30 mouse cellular contexts compared by ENCODE assay signal in the genomic region with DNA sequence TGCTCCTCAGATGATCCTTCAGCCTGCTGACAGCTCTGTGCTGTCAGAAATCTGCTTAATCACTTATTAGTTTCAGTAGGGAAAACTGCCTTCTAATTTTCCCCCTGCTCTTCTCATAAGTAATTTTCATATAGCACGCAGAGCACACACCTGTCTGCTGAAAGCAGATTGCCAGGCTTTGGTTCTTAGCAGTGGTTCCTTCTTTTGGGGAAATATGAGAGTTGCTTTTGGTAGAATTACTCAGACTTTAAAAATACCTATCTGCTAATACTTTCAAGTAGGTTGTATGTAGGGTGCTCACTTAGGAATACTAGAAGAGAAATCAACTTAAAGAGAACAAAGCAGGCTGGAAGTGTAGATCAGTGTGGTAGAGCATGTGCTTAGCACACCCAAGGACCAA.
"Had no signal": no experiment of that assay in that cellular context is flagged by ENCODE, and none has a peak within 500 bp of the region (broad histone marks: within the 10 kb centered on the region; RNA-seq: fewer than 3 reads in every experiment).

No protein-coding gene starts in this region.

- H3K27ac ChIP-seq: limb, embryonic 10.5 days; limb, embryonic 12.5 days; limb, embryonic 13.5 days; limb, embryonic 15.5 days; liver, embryonic 14.5 days; liver, embryonic 15.5 days; lung, embryonic 15.5 days; macrophage; midbrain, embryonic 10.5 days; midbrain, embryonic 12.5 days; midbrain, embryonic 13.5 days; neural tube, embryonic 12.5 days had no signal

- H3K9me3 ChIP-seq: limb, embryonic 10.5 days; limb, embryonic 12.5 days; limb, embryonic 13.5 days; limb, embryonic 15.5 days; liver, embryonic 12.5 days; liver, embryonic 13.5 days; liver, embryonic 15.5 days; lung, embryonic 15.5 days; megakaryocyte, embryonic 14.5 days; midbrain, embryonic 10.5 days; midbrain, embryonic 12.5 days; midbrain, embryonic 13.5 days; neural tube, embryonic 12.5 days had no signal

- H3K9ac ChIP-seq: limb, embryonic 12.5 days; limb, embryonic 13.5 days; limb, embryonic 15.5 days; liver, embryonic 12.5 days; liver, embryonic 13.5 days; liver, embryonic 14.5 days; liver, embryonic 15.5 days; liver, postnatal 0 days; lung, embryonic 14.5 days; lung, embryonic 15.5 days; midbrain, embryonic 12.5 days; midbrain, embryonic 13.5 days; neural tube, embryonic 12.5 days had no signal

- H3K4me2 ChIP-seq: limb, embryonic 12.5 days; limb, embryonic 13.5 days; limb, embryonic 15.5 days; liver, embryonic 11.5 days; liver, embryonic 12.5 days; liver, embryonic 13.5 days; liver, embryonic 15.5 days; lung, embryonic 14.5 days; lung, embryonic 15.5 days; midbrain, embryonic 12.5 days; midbrain, embryonic 13.5 days; neural tube, embryonic 12.5 days had no signal

- ATAC-seq: liver, embryonic 12.5 days; liver, postnatal 0 days; lung, postnatal 0 days; midbrain, embryonic 13.5 days; midbrain, embryonic 16.5 days had no signal

- H3K27me3 ChIP-seq: limb, embryonic 12.5 days; limb, embryonic 13.5 days; limb, embryonic 15.5 days; liver, embryonic 12.5 days; liver, embryonic 13.5 days; liver, embryonic 15.5 days; lung, embryonic 15.5 days; megakaryocyte, embryonic 14.5 days; midbrain, embryonic 12.5 days; midbrain, embryonic 13.5 days; neural tube, embryonic 12.5 days had no signal

- H3K36me3 ChIP-seq: liver, embryonic 15.5 days; midbrain, embryonic 12.5 days; midbrain, embryonic 13.5 days; neural tube, embryonic 12.5 days had no signal

- H3K4me1 ChIP-seq: limb, embryonic 12.5 days; limb, embryonic 13.5 days; limb, embryonic 15.5 days; lung, embryonic 15.5 days; neural tube, embryonic 12.5 days had no signal

- DNase-seq: left cerebral cortex, postnatal 4 days; liver; liver, embryonic 13.5 days; liver, postnatal 0 days; lung, adult 18-20 months; lung, adult 2 months; lung, embryonic 14.5 days; lung, postnatal 10 days; lung, postnatal 14 days; lung, postnatal 36 days; lung, postnatal 4 days; midbrain, embryonic 14.5 days had no signal

- H3K4me3 ChIP-seq: limb, embryonic 10.5 days; limb, embryonic 12.5 days; limb, embryonic 13.5 days; limb, embryonic 15.5 days; liver, embryonic 12.5 days; liver, embryonic 13.5 days; liver, embryonic 15.5 days; lung, embryonic 15.5 days; megakaryocyte, embryonic 14.5 days; midbrain, embryonic 10.5 days; midbrain, embryonic 12.5 days; midbrain, embryonic 13.5 days; myocyte; neural tube, embryonic 12.5 days had no signal
